Mouse (Mus musculus) lung, adult 2 months (tissue): ENCODE results near the gene Mark2.

Source experiments
- CTCF ChIP-seq: fragments of 200-500 bp; IDR thresholded peaks from 2 replicates; pipeline ENCODE4 v1.5.1; 2011; ENCODE audit warnings: mild to moderate bottlenecking, low read length, control low read depth; ENCODE audit not compliant: insufficient read depth
- POLR2A ChIP-seq: fragments of 200-500 bp; IDR thresholded peaks from 2 replicates; pipeline ENCODE4 v1.6.1; 2011; ENCODE audit warnings: low read depth, mild to moderate bottlenecking, control low read depth, low read length, borderline replicate concordance; ENCODE audit errors: extremely low read depth

- TF ChIP-seq POLR2A = no peak
- TF ChIP-seq CTCF = no peak
These were observed 32.8 kb upstream of the Mark2 start for GRCm38 (mm10) chr19:7374491-7374890.
